Mouse (Mus musculus): Measurements from ENCODE around the gene Hapln3.
A peak's percentile ranks its signal among the peaks of the same experiment; 100 is the strongest.

The Hapln3 gene

DNA sequence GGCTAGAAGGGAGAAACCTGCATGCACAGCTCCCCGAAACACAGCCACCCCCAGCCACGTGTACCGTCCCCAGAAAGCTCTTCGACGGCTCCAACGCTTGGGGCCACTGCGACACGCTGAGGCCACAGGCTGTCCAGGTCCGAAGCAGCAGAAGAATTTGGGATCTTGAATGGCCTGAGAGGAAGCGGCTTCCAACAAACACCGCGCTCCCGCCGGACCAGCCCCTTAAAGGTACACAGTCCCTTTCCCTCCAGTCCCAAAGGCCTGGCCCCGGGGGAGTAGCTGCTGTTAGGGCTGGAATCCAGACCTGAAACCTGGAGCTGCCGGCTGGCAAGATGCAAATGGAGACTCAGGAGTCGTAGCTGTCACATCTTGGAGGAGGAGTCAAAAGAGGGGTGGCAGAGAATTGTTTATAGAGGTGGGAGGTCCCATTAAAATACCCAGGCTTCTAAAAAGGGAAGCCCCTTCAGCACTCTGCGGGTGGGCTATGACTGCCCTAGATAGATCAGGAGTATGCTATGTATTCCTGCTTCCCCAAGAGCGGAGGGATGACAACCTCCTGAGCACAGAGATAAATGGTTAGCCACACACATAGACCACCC lies at the start of gene Hapln3:
Gene Hapln3 (minus strand): TSS at position 176 of the 602 bp plus-strand sequence.
- peak; percentile 58 for DNase-seq

DNA sequence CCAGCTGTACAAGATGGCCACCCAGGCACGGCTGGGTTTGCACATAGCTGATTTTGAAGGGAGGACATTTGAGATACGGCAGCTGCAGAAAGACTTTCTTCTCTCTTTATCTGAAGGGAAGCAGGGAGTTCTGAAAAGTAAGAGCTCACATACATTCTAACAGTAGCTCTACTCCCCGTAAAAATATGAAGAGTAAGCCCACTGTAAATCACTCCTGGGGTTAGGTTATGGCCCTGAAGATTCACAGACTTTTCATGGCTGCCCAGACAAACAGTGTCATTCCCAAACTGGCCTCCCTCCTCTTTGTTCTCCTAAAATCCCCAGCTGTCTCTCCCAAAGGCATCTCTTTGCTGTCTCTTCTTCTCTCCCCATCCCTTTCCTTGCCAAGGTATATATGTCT lies 43.0 kb upstream of the Hapln3 start:
- no peak for DNase-seq

DNA sequence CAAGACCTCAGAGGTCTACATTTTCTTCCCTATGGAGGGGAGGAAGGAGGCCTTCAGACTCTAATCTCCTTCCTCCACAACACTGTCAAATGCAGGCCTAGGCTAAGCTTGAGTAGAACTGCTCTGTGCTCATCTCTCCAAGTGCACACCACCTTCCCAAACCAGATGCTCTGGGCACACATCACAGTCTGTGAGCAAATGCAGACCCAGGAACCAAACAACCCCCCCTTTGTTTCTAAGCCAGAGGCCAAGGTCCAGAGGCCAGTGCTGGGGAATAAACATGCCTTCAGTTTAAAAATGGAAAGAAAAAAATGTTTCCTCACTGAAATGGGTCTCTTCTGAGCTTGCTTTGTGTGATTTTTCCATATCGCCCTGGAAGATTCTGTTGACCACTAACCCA lies 41.0 kb upstream of the Hapln3 start:
- no peak for DNase-seq

DNA sequence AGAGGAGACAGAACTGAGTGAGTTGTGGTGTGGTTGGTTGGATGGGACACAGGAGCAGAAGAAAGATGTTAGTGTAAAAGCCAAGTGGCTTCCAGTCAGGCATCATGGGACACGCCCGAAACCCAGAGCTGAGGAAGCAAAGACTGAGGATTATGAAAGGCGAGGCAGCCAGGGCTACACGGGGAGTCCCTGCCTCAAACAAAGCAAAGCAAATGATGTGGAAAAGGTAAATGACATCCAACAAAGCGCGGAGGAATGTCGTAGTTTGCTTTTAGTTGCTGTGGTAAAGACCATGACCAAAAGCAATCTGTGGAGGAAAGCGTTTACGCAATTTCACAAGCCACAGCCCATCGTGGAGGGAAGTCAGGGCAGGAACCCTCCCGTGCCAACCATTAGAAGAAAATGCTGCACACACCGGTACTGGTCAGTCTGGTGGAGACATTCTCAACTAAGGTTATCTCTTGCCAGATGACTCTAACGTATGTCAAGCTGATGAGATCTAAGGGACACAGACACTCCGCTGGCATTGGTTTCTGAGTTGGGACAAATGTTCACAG lies 36.3 kb upstream of the Hapln3 start:
- no peak for DNase-seq

DNA sequence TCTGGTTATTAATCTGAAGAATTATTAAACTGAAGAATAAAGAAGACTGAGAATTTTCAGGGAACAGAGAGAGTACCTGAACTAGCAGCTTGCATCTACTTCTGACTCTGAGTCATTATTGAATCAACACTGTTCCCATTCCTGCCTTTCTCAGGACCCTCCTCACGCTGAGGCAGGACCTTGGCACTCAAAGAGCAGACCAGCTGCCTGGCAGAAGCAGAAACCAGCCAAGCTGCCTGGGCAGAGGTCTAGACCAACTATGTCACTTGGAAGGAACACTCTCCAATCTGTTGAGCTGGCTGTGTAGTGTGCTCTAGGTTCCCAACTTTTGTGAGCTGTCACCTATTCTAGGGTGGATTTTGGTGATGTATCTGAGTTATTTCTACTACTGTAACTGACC lies 28.6 kb upstream of the Hapln3 start:
- DNase-seq: no peak

DNA sequence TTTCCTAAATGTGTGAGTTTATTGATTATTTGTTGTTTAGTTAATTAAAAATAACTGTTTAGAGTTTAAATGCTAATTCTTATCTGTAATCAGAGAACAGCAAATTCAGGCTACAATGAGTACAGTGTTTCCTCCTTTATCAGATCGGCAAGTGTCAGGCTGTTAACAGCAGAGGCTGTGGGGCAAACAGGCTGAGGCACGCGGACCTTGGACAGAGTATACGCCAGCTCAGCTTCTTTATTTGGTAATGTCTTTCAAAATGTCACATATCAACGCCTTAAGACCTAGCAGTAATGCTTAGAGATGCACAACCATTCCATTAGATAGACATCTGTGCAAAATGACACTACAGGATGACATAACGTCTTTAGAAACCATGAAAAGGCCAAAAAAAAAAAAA lies 18.7 kb upstream of the Hapln3 start:
- DNase-seq: no peak

DNA sequence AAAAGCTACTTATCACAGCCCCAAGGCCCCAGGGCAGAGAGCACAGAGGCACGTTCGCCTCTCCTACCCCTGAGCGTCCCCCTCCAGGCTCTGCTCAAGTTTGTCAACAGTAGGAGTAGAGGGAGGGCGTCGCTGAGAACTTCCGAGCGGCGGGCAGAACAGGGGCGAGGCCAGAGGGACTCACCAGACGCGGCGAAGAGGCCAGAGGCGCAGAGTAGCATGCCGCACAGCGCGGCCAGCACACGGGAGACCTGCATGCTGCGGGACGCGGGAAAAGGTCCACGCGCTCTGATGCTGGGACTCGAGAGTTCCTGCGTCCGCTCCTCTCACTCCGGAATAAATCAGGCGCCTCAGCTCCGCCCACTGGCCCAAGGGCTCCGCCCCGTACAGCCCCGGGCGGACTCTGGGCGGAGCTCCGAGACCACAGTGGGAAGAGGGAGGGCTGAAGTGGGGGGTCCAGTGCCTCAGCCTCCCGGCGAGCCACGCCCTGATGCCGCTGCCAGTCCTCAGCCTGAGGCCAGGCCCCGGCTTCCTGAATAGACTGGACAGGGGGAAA lies 18.0 kb upstream of the Hapln3 start, which contains the start of gene Mfge8:
Gene Mfge8 (minus strand): TSS at position 350 of the 556 bp plus-strand sequence.
- peak; percentile 94 for DNase-seq

DNA sequence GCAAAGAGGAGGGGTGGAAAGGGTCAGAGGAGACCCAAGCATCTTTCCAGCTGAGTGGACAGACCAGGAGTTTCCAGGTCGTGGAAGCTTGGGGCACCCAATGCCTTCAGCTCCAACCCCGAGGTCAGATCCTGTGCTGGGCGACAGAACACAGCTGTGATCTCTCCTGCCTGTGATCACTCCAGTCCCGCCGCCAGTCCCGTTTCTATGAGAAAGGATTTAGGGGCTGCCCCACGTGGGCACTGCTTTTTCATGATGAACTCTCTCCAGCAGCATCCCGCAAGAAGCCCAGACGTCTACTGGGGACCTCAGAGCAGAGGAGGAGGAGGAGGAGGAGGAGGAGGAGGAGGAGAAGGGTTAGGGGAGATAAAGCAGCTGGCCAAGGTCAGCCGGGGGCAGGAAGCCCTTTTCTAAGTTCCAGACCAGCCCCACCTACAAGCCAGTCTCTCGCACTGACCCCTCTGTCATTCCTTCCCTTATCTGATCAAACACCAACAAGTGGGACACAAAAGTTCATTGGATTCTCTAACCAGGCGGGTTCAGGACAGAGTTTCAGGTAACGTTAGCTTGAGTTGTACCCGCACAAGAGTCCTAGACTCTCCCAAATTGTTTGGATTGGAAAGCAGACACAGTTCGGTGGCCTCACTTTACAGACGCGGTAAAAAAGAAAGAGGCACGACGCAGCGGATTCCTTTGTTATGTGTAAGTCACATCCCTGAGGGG lies 17.3 kb upstream of the Hapln3 start:
- DNase-seq: peak; percentile 46

DNA sequence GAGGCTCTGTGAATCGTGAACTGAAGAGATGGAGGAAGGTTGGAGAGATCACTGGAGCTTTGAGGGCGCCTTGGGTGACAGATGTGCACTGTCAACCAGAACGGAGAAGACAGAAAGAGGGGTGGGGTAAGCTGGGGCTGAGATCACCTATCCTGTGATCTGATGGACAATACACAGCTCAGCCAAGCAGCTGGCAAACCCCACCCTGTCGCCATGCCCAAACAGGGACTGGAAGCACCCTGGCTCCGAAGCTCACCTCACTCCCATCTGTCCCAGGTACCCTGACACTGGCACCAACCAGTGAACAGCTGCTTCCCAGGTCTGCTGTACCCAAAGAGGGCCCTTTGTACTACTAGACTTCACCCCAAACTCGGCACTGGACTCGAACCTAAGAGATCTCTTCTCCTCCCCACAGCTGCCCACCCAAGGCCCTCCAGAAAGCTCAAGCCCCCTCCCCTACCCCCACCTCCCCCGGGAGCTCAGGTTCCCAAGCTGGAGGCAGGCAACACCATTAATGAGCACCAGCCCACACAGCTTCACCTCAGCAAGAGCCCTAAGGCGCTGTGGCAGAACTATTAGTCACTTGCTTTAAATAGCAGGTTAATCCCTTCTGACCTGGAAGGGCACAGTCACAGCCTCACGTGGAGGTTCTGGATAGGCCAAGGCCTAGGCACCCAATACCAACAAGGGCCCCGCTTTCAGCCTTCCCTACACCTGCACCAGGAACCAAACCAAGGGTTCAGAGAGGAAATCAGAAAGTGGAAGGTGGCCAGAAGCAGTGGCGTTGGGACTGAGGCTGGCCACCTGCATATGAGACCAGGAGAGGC lies 16.4 kb upstream of the Hapln3 start:
- DNase-seq: peak; percentile 19

DNA sequence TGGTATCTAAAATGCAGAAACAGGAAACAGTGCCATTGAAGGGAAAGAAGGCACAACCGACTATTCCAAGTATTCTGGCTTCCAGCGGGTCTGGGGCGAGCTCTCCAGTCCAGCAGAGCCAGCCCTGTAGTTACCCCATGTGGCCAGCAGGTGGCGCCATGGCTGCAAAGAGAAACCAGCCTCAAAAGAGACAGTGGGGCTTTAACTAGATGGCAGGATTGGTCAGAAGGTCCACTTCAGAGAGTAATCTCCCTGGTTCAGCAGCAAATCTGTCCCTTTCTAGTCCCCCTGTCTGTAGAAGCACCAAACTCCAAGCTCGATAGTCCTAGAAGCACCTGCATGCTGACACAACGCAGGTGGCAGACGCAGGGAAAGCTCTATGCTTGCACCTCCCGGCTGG lies 10.1 kb upstream of the Hapln3 start:
- peak; percentile 90 for DNase-seq

DNA sequence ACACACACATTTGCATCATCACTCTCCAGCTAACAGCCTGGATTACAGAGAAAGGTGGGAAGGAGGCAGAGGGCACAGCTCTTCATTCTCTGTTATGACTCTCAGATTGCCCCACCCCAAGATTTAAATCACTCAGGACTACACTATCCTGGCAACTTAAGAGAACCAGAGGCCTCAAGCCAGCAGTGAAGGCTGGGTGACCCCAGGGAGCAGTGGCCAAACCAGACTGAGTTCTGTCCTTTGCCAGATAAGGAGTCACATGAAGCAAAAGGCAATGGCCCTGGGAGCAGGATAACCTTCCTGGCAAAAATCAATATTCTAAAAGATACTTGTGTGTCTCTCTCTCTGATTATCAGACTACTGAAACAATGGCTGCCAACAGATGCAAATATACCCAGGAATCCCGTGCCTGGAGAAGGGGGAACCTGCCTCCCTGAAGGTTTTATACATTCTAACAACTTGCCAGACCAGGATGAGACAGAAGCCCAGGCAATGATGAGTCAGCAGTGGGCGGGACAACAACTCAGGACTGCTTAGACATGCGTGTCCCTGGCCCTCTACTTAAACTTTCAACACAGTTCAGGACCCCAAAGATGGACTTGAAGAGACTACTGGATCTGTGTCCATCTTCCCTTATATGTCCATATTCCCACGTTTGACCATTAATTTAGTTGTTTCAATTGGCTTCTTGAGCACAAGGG lies 9.2 kb upstream of the Hapln3 start:
- no peak for DNase-seq

DNA sequence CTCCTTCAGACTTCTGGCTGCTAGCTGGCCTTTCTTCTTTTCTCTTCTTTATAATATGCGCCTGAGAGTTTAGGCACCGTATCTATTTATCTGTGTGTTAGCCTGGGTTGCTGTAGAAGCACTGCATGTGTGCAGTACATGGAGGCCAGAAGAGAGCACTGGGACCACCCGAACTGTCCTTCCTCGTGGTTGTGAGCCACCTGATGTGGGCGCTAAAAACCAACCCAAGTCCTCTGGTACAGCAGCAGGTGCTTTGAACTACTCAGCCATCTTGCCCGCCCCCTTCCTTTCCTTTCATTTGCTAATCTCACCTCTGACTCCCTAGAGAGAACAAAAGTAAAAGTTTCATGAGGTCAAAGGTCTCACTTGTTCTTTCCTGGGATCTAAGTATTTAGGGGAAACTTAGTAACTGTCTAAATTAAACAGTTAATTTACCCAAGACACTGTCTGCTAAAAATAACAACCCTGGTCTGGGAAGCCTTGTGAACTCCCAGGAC lies 8.6 kb upstream of the Hapln3 start:
- no peak for DNase-seq

DNA sequence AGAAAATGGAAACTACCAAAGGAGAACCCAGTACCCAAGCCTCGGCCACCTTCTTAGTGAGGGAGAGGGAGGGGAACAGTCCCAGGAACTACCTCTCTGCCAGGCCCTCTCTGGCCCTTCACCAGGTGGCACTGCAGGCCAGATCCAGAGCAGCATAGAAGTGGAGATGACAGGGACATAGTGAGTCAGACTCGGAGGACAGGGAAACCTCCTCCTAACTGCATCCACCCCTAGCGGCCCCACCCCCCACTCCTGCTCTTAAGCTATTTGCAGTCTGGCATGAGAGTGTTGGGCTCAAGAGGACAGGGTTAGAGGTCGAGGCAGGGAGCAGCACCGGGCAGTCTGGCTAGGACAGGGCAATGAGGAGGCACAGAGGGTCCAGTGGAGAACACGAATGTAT lies 2.6 kb upstream of the Hapln3 start:
- DNase-seq: no peak

DNA sequence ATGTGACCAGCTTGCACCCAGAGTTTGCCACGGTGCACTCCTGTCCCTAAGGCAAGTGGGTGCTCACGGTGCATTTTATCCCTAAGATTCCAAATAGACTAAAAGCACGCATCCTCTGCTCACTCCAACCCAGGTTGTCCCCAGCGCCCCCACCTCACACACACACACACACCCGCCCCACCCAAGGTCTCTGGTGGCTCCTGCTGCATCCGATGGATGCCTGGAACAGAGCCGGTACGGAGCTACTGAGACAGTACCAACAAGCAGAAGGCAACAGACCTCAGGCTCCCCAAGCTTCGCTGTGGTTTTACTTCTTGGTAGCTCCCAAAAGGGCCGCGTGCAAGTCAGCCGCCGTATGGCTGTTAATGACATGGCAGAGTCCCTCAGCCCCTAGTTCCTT lies 433 bp downstream of the Hapln3 start:
- DNase-seq: no peak

DNA sequence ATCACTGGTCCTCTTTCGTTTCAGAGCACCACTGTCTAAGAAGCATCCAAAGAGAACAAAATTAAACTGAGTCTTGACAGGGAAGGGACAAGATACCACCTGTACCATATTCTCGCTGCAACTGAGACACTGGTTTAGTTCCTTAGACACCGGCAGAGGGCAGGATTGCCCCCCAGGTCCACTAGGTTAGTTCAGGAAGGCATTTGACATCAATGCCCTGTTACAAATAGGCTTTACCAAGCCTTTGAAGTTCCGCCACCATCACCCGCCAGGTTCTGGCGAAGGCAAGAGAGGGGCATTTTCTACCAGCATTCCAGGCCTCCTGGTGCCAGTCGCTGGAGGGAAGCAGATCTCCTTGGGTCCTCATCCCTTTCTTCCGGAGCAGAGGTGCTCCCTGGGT lies 935 bp downstream of the Hapln3 start:
- no peak for DNase-seq

DNA sequence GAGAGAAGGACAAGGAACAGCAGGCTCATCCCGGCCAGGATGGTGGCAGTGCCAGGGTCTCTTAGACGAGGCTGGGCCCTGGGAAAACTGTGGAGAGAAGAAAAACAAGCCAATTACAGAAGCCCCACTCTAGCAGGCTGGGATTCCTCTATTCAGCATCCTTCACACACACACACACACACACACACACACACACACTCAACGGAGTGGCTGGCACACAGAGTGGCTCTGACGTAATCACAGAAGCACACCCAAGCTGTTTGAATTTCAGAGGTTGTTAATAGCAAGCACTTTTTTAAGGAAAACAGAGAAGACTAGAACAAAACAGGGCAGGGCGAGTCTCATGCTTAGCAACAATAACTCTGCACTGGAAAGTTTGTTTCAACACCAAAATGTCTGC lies 7.4 kb downstream of the Hapln3 start:
- no peak for DNase-seq

DNA sequence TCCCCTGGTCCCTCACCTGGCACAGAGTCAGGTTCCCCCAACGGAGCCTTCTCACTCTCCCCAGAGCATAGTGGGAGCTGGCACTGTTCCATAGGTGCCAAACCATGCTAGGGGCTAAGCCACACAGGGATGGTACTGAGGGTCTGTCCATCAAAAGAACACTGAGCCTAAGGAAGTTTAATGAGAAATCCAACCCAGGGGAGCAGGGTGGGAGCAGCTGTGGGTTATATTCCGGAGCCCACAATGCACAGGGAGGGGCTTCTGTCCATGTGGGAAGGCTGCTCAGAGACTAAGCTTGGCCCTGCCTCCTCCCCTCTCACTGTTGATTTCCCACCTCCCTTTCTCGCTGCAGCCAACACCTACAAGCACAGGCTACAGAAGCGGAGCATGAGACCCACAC lies 17.0 kb downstream of the Hapln3 start:
- DNase-seq: no peak

DNA sequence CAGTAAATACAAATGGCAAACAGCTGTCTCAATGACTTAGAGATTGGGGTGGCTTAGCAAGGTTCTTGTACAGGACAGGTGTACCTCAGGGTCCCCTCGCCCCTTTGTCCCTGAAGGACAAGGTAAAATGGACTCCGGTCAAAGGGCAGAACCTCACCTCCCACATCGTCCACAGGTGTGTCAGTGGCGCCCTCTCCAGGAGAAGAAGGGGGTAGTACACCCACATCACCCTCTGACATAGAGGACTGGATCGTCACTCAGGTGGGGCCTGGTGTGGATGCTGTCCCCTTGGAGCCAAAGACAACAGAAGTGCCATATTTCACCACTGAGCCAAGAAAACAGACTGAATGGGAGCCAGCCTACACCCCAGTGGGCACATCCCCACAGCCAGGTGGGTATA lies 34.3 kb downstream of the Hapln3 start:
- DNase-seq: no peak

DNA sequence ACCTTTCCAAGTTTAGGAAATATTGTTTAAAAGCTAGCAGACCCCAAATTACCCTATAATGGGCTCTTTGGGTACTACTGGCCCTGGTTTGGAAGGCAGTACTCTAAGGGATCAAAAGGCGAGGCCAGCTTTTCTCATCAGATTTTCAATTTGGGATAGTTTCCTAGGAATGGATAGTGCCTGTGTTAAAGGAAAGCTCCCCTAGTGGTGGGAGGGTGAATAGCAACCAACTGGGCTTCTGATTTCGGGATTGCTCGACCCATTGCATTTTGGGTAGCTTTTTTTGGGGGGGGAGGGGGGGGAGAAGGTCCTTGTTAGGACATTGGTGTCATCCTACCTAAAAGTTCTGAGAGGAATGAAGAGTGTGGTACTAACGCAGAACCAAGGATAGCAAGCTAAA lies 41.7 kb downstream of the Hapln3 start:
- peak; percentile 46 for DNase-seq

DNA sequence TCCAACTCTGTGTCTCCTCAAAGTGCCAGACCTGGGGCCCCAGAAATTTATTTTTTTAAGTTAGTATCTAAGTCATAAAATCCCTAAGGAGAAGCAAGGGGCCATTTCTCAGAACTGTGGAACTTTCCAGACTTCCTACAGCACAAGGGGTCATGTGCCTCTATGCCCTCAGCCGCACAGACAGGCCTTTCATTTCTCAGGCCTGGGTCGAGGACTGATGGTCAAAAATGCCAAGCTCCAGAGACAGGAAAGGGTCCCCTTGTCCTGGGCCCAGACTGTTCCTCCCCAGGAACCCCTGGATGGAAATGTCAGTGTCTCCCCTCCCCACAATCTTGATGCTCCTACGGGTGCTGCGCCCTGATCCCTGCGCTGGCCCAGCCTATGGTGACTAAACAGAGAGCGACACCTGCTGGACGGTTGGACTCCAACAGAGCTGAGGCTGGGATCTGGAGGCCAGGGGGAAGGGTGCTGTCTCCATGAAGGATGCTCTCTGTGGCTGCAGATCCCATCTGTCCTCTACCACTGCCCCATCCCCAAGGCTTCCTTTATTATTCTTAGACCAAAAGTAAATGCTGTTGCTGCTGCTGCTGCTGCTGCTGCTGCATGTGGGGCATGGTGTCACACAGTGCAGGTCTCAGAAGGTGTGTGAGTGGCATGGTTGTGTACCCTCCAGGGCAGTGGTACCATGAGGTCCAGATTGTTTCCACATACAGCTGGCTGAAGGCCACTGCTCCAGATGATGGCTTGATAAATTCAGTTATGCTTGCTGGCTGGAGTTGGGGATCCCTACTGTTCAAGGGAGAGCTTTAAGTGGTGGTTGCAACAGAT lies 50.0 kb downstream of the Hapln3 start:
- peak; percentile 87 for DNase-seq

DNA sequence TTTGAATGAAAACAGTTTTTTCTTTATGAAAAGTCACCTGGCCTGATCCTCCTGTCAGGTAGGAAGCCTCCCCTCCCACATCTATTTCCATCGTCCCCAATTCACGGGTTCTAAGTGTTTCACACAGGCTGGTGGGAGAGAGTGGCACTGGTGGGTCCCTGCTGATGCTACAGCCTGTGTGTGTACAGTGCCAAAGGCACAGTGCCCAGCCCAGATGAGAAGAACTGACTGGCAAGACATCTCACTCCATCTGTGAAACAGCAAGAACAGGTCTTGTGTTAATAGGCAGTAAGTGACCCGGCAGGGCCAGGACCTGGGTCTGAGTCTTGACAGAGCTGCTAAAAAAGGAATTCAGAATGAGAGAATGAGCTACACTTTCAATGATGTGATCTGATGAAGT lies 51.6 kb downstream of the Hapln3 start:
- DNase-seq: no peak

DNA sequence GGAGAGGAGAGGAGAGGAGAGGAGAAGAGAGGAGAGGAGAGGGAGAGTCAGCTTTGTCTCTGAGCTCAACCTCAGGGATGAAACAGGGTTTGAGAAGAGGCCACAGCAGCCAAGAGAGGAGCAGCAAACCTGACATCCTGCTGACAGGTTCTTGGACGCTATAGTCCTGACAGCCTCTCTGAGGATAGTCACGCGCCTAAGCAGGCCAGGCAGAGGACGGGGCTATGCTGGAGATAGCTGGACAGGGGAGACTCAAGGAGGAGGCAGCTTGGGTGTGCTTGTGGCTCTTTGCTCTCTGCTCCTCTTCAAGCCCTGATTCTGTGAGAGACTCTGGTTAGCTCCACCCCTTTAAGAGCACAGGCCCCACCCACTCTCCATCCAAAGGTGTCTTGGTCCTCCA lies 62.6 kb downstream of the Hapln3 start:
- no peak for DNase-seq

Measured in kidney, postnatal 10 days (tissue).